Mouse (Mus musculus): ENCODE data around the gene Bmpr1a.

GRCm38 (mm10) chr14:34444368-34444767 is 58.8 kb downstream of the Bmpr1a start:
- TF ChIP-seq CTCF (IDR thresholded peaks at IDR 0.05; ENCODE audit: low read depth, low read length), result no peak
- TF ChIP-seq POLR2A (IDR thresholded peaks at IDR 0.05; ENCODE audit: insufficient read depth, low read length), result no peak

Measured in ES-Bruce4 (cell line).